Mouse (Mus musculus): Measurements from ENCODE around the gene Dis3l2. TPM values are rescaled to one million over a fixed set of nuclear protein-coding genes. Genes with fewer than 3 reads are reported as not detected.

Gene Dis3l2
- polyA plus RNA-seq, 1 experiment from 2014 or later = 39.1 TPM

- Histone ChIP-seq H3K9me3 (ENCODE audit: control insufficient read depth, low read length) (no peaks in the 10 kb centered on the region), H3K9ac (replicated peaks; ENCODE audit: low read depth, low read length) (no peak overlapping the region), H3K36me3 (ENCODE audit: control insufficient read depth, insufficient read depth, low read length) (no peaks in the 10 kb centered on the region), H3K27ac (ENCODE audit: low read depth, low read length) (no peak overlapping the region), H3K4me1 (ENCODE audit: control insufficient read depth, insufficient read depth, low read length) (no peaks in the 10 kb centered on the region), H3K4me3 (ENCODE audit: low read depth, low read length) (no peak overlapping the region), H3K27me3 (ENCODE audit: control insufficient read depth, insufficient read depth, low read length) (no peaks in the 10 kb centered on the region), H3K4me2 (ENCODE audit: low read depth, low read length) (no peak overlapping the region)
- no peak for ATAC-seq (ENCODE audit: low read depth)
- WGBS = 95% methylated on average over 2 of the region's 2 CpGs
Measured at GRCm38 (mm10) chr1:86914697-86915096, 211.1 kb downstream of the Dis3l2 start.

DNA sequence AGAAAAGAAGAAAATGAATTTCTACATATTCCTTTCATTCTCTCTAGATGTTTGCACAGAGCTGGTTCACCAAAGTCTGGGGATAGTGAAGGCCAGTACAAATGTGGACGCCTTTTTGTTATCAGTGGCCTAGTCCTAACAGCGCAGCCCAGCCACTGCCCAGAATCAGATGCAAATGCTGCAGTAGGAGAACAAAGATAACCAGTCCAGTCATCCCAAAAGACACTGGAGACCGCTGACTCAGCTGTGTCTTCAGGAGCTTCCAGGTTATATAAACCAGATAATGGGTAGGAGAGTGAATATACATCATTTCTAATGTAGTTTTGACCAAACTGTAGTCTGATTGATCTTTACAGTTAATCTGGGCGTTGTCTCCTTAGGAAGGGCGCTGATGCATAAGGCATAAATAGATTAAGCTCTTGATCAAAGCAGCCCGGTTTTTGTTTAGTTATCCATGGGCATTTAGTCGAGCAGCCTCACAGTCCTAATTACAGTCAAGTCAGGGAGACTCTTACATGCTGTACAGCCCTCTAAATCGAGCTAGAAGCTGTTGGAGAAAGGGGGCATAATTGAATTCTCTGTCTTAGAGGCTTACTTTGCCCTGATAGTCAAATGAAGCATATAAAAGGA, 212.9 kb downstream of the Dis3l2 start:
- 66% methylated on average over 8 of the region's 8 CpGs for WGBS
- H3K4me1 ChIP-seq (ENCODE audit: control insufficient read depth, insufficient read depth, low read length) = no peaks in the 10 kb centered on the region
- no peak overlapping the region for H3K4me3 ChIP-seq (ENCODE audit: low read depth, low read length)
- no peaks in the 10 kb centered on the region for H3K36me3 ChIP-seq (ENCODE audit: control insufficient read depth, insufficient read depth, low read length)
- H3K27ac ChIP-seq (ENCODE audit: low read depth, low read length) = no peak overlapping the region
- H3K9me3 ChIP-seq (ENCODE audit: control insufficient read depth, low read length) = no peaks in the 10 kb centered on the region
- no peak for ATAC-seq (ENCODE audit: low read depth)
- H3K4me2 ChIP-seq (ENCODE audit: low read depth, low read length) = no peak overlapping the region
- 0 out of 2 replicates have a peak overlapping the region, but pooled peaks have one; percentile 3 for H3K9ac ChIP-seq (replicated peaks; ENCODE audit: low read depth, low read length)
- H3K27me3 ChIP-seq (ENCODE audit: control insufficient read depth, insufficient read depth, low read length) = no peaks in the 10 kb centered on the region

GRCm38 (mm10) chr1:86925776-86926175, 222.2 kb downstream of the Dis3l2 start:
- Histone ChIP-seq H3K9me3 (ENCODE audit: control insufficient read depth, low read length) (no peaks in the 10 kb centered on the region), H3K4me3 (ENCODE audit: low read depth, low read length) (no peak overlapping the region), H3K36me3 (ENCODE audit: control insufficient read depth, insufficient read depth, low read length) (no peaks in the 10 kb centered on the region), H3K27ac (ENCODE audit: low read depth, low read length) (no peak overlapping the region), H3K4me1 (ENCODE audit: control insufficient read depth, insufficient read depth, low read length) (no peaks in the 10 kb centered on the region), H3K9ac (replicated peaks; ENCODE audit: low read depth, low read length) (no peak overlapping the region), H3K27me3 (ENCODE audit: control insufficient read depth, insufficient read depth, low read length) (no peaks in the 10 kb centered on the region), H3K4me2 (ENCODE audit: low read depth, low read length) (no peak overlapping the region)
- 76% methylated on average over 5 of the region's 5 CpGs for whole genome bisulfite sequencing
- ATAC-seq (ENCODE audit: low read depth) = no peak

DNA sequence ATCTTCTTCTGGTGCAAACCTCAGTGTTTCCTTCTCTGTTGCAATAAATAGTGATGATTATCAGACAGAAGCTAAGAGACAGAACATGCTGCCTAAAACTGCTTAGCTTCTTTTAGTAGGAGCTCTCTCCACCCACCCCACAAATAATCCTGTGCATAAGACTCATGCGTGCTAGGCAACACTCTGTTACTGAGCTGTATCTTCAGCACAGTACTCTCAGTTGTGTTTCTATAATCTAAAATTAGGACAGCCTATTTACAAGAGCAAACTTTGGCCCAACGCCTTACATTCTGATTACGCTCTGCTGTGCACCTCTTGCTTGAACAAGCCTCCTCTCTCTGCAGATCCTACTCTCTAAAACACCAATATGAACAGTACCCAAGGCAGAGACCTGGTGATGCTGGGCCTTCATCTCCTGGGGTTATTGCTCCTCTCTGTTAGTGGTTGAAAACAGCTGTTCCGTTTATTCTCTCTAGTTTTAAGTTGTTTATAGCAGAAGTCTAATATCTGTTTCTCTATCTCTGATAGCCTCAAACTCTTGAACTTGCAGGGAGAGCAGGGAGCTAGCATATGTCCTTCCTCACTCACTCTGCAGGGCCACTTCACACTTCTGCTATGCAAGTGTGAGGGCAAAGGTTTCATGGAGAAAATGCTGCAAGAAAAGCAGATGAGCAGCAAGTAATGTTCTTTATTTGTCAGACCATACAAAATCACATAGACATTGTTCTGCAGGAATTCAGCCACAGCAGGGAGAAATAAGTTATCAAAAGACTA, 228.2 kb downstream of the Dis3l2 start:
- 98% methylated on average over 4 of the region's 4 CpGs for WGBS
- Histone ChIP-seq H3K4me2 (ENCODE audit: low read depth, low read length) (no peak overlapping the region), H3K27me3 (ENCODE audit: control insufficient read depth, insufficient read depth, low read length) (no peaks in the 10 kb centered on the region), H3K9ac (replicated peaks; ENCODE audit: low read depth, low read length) (no peak overlapping the region), H3K4me1 (ENCODE audit: control insufficient read depth, insufficient read depth, low read length) (no peaks in the 10 kb centered on the region), H3K27ac (ENCODE audit: low read depth, low read length) (no peak overlapping the region), H3K4me3 (ENCODE audit: low read depth, low read length) (no peak overlapping the region), H3K36me3 (ENCODE audit: control insufficient read depth, insufficient read depth, low read length) (no peaks in the 10 kb centered on the region), H3K9me3 (ENCODE audit: control insufficient read depth, low read length) (no peaks in the 10 kb centered on the region)
- no peak for ATAC-seq (ENCODE audit: low read depth)

GRCm38 (mm10) chr1:86932810-86933209, 229.2 kb downstream of the Dis3l2 start:
- Histone ChIP-seq H3K9me3 (ENCODE audit: control insufficient read depth, low read length) (no peaks in the 10 kb centered on the region), H3K27me3 (ENCODE audit: control insufficient read depth, insufficient read depth, low read length) (no peaks in the 10 kb centered on the region), H3K36me3 (ENCODE audit: control insufficient read depth, insufficient read depth, low read length) (no peaks in the 10 kb centered on the region), H3K4me1 (ENCODE audit: control insufficient read depth, insufficient read depth, low read length) (no peaks in the 10 kb centered on the region), H3K9ac (replicated peaks; ENCODE audit: low read depth, low read length) (no peak overlapping the region), H3K4me3 (ENCODE audit: low read depth, low read length) (no peak overlapping the region), H3K27ac (ENCODE audit: low read depth, low read length) (no peak overlapping the region), H3K4me2 (ENCODE audit: low read depth, low read length) (no peak overlapping the region)
- WGBS = 91% methylated on average over 4 of the region's 4 CpGs
- no peak for ATAC-seq (ENCODE audit: low read depth)

- Histone ChIP-seq H3K36me3 (ENCODE audit: control insufficient read depth, insufficient read depth, low read length) (no peaks in the 10 kb centered on the region), H3K4me1 (ENCODE audit: control insufficient read depth, insufficient read depth, low read length) (no peaks in the 10 kb centered on the region), H3K4me2 (ENCODE audit: low read depth, low read length) (no peak overlapping the region), H3K4me3 (ENCODE audit: low read depth, low read length) (no peak overlapping the region), H3K9me3 (ENCODE audit: control insufficient read depth, low read length) (no peaks in the 10 kb centered on the region), H3K9ac (replicated peaks; ENCODE audit: low read depth, low read length) (no peak overlapping the region), H3K27ac (ENCODE audit: low read depth, low read length) (no peak overlapping the region), H3K27me3 (ENCODE audit: control insufficient read depth, insufficient read depth, low read length) (no peaks in the 10 kb centered on the region)
- ATAC-seq (ENCODE audit: low read depth) = no peak
- 93% methylated on average over 1 of the region's 1 CpGs for WGBS
Measured at GRCm38 (mm10) chr1:86933656-86934055, 230.0 kb downstream of the Dis3l2 start.

- no peaks in the 10 kb centered on the region for H3K4me1 ChIP-seq (ENCODE audit: control insufficient read depth, insufficient read depth, low read length)
- no peak for ATAC-seq (ENCODE audit: low read depth)
- H3K4me2 ChIP-seq (ENCODE audit: low read depth, low read length) = no peak overlapping the region
- 92% methylated on average over 5 of the region's 5 CpGs for WGBS
- no peak overlapping the region for H3K4me3 ChIP-seq (ENCODE audit: low read depth, low read length)
- no peaks in the 10 kb centered on the region for H3K9me3 ChIP-seq (ENCODE audit: control insufficient read depth, low read length)
- no peak overlapping the region for H3K9ac ChIP-seq (replicated peaks; ENCODE audit: low read depth, low read length)
- H3K36me3 ChIP-seq (ENCODE audit: control insufficient read depth, insufficient read depth, low read length) = no peaks in the 10 kb centered on the region
- H3K27ac ChIP-seq (ENCODE audit: low read depth, low read length) = no peak overlapping the region
- no peaks in the 10 kb centered on the region for H3K27me3 ChIP-seq (ENCODE audit: control insufficient read depth, insufficient read depth, low read length)
Measured at GRCm38 (mm10) chr1:86951501-86952205, 248.0 kb downstream of the Dis3l2 start.

DNA sequence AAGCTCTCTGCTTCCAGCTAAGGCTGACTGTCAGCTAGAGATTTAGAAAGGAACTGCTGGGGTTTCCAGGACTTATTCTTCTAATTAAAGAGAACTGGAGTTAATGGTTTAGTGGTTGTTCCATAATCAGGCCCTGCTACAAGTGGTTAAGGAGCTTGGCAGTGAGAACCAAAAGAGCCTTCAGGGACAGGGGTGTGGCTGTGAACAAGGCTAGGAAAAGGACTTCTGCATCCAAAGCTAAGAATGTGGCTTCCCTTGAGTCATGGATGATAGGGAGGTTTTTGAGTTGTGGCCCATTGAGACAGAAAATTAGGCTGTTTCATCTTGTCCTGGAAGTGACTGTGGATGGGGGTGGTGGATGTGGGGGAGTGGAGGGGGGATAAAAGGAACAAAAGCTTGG, 252.2 kb downstream of the Dis3l2 start:
- no peak for ATAC-seq (ENCODE audit: low read depth)
- no peak overlapping the region for H3K27ac ChIP-seq (ENCODE audit: low read depth, low read length)
- no peak overlapping the region for H3K4me3 ChIP-seq (ENCODE audit: low read depth, low read length)

More for the DNA sequence above, 252.2 kb downstream of the Dis3l2 start:
- Histone ChIP-seq H3K36me3 (ENCODE audit: control insufficient read depth, insufficient read depth, low read length) (0 out of 2 replicates have a peak, but pooled peaks cover under 1% of the 10 kb centered on the region), H3K9me3 (ENCODE audit: control insufficient read depth, low read length) (no peaks in the 10 kb centered on the region), H3K9ac (replicated peaks; ENCODE audit: low read depth, low read length) (no peak overlapping the region), H3K4me2 (ENCODE audit: low read depth, low read length) (no peak overlapping the region), H3K4me1 (ENCODE audit: control insufficient read depth, insufficient read depth, low read length) (no peaks in the 10 kb centered on the region), H3K27me3 (ENCODE audit: control insufficient read depth, insufficient read depth, low read length) (no peaks in the 10 kb centered on the region)

Data from neural tube, embryonic 14.5 days (tissue).